Mouse (Mus musculus) midbrain, embryonic 11.5 days (tissue): ENCODE results near the gene Gm20431. TPM values are rescaled to one million over a fixed set of nuclear protein-coding genes. Genes with fewer than 3 reads are reported as not detected.

ENCODE experiments used
- ATAC-seq: fragments of 200-750 bp; cut with Nextera tagmentation; 2 replicates; pipeline ENCODE4 v1.8.0; 2017; ENCODE audit warnings: moderate TSS enrichment, moderate library complexity; ENCODE audit not compliant: low FRiP score
- DNase-seq: peaks from one replicate; pipeline ENCODE4 v3.0.0; 2015; ENCODE audit warnings: low spot score; ENCODE audit errors: missing footprints
- H3K27ac ChIP-seq: fragments of 300-500 bp; sonication (generic); 2 replicates; pipeline ENCODE4 v1.5.1; 2014; ENCODE audit warnings: low read depth, low read length
- H3K27me3 ChIP-seq: fragments of 300-500 bp; sonication (generic); 2 replicates; pipeline ENCODE4 v1.6.1; 2014; ENCODE audit warnings: mild to moderate bottlenecking, low read length, moderate library complexity, mixed read lengths; ENCODE audit not compliant: control insufficient read depth, insufficient read depth
- H3K36me3 ChIP-seq: fragments of 300-500 bp; sonication (generic); 2 replicates; pipeline ENCODE4 v1.6.1; 2014; ENCODE audit warnings: mild to moderate bottlenecking, low read length, moderate library complexity, mixed read lengths; ENCODE audit not compliant: control insufficient read depth, insufficient read depth
- H3K4me1 ChIP-seq: fragments of 300-500 bp; sonication (generic); 2 replicates; pipeline ENCODE4 v1.6.1; 2014; ENCODE audit warnings: low read length; ENCODE audit not compliant: control insufficient read depth, insufficient read depth
- H3K4me2 ChIP-seq: fragments of 300-500 bp; sonication (generic); 2 replicates; pipeline ENCODE4 v1.6.1; 2014; ENCODE audit warnings: mild to moderate bottlenecking, moderate library complexity
- H3K4me3 ChIP-seq: fragments of 300-500 bp; sonication (generic); 2 replicates; pipeline ENCODE4 v1.5.1; 2014; ENCODE audit warnings: low read depth, low read length
- H3K9ac ChIP-seq: fragments of 300-500 bp; sonication (generic); 2 replicates; pipeline ENCODE4 v1.6.1; 2014; ENCODE audit warnings: low read length
- H3K9me3 ChIP-seq: fragments of 300-500 bp; sonication (generic); 2 replicates; pipeline ENCODE4 v1.6.1; 2016; ENCODE audit warnings: low read length; ENCODE audit not compliant: control insufficient read depth
- WGBS: fragments of 180-500 bp; shearing (Covaris S2); extraction: QIAGEN DNeasy Blood & Tissue Kit; methylation state at CpG from one replicate; pipeline ENCODE4 v1.1.7; 2014; 5-methylcytosine and 5-hydroxymethylcytosine counted together
- polyA plus RNA-seq: library from polyadenylated mRNA; unstranded; fragments of >200 nt; fragmentation: Nextera tagmentation; extraction: Ambion mirVana; gene quantifications from 2 replicates; pipeline ENCODE4 v1.2.1, GENCODE M21; 2014

Gm20431 gene
- polyA plus RNA-seq, 1 experiment from 2014 or later, result 5.9 TPM

DNA sequence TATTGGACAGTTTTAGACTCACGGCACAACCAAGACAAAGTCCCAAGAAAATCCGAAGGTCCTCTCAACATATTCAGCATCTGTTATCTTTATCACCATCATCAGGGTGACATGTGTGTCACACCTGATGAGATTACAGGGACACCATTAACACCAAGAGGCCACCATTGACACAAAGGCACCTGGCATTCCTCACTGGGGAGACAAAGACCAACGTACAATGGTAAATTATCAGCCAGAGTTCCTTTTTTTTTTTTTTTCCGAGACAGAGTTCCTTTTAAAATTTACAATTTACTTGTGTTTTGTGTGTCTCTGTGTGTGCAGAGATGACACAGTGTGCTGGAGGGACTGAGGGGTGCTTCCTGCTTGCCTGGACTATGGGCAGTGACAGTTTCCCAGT is 8.1 kb upstream of the Gm20431 start:
- H3K4me3 ChIP-seq, result no peak overlapping the region
- DNase-seq (no peak), ATAC-seq (no peak)
- no peaks in the 10 kb centered on the region for H3K27me3 ChIP-seq
- no peak overlapping the region for H3K4me2 ChIP-seq
- no peak overlapping the region for H3K27ac ChIP-seq
- no peaks in the 10 kb centered on the region for H3K4me1 ChIP-seq
- no peak overlapping the region for H3K9ac ChIP-seq
- no peaks in the 10 kb centered on the region for H3K9me3 ChIP-seq
- no peaks in the 10 kb centered on the region for H3K36me3 ChIP-seq
- WGBS, result 75% methylated on average over 4 of the region's 4 CpGs

DNA sequence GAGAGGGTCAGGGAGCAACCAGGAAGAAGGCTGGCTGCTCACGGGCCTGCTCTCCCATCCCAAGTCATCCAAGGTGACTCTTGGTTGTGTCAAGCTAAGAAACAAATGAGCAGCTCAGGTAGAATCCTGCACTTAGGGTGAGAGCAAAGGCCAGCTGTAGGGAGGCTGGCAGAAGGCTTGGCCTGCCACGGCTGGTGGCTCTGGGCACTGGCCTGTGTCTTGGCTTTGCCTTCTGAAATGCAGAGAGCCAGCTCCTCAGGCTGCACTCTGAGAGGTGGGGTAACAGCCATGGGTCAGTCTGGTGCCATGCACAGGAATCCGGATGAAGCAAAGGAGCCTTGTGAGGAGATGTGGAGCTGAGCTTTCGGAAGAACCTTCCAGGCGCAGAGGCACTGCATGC is 7.1 kb upstream of the Gm20431 start:
- Histone ChIP-seq H3K36me3 (no peaks in the 10 kb centered on the region), H3K4me2 (no peak overlapping the region), H3K9ac (no peak overlapping the region), H3K27me3 (no peaks in the 10 kb centered on the region), H3K4me3 (no peak overlapping the region), H3K4me1 (no peaks in the 10 kb centered on the region), H3K9me3 (no peaks in the 10 kb centered on the region), H3K27ac (no peak overlapping the region)
- DNase-seq (no peak), ATAC-seq (no peak)
- 90% methylated on average over 5 of the region's 5 CpGs for WGBS

DNA sequence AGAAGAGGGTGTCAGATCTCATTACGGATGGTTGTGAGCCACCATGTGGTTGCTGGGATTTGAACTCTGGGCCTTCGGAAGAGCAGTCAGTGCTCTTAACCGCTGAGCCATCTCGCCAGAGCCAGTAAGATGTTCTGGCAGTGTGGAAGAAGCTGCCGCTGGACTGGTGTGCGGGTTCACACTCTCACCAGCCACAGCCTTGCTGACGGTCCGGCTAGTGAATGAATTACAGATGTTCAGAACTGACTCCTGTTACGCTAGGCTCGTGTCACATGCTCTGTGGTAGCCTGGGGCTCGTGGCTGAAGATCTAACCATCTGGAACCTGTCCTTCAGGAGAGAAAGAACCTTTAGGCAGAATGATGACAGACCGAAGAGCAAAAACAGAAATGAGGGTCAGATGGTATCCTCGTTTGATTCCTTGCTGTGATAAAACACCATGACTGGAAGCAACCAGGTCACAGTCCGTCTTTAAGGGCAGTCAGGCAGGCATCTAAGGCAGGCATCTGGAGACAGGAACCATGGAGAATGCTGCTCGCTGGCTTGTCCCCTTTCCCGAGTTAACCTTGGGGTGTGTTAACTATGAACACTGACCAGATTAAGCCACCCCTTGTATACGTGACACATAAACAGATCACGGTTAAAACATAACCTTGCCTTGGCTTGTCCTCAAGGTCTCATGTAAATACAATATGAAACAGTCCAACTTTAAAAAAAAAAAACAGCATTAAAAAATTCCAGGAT is 4.8 kb upstream of the Gm20431 start:
- no peaks in the 10 kb centered on the region for H3K36me3 ChIP-seq
- DNase-seq, result no peak
- H3K27ac ChIP-seq, result no peak overlapping the region
- H3K9ac ChIP-seq, result no peak overlapping the region
- no peak overlapping the region for H3K4me3 ChIP-seq
- no peak for ATAC-seq
- H3K4me2 ChIP-seq, result no peak overlapping the region
- 88% methylated on average over 18 of the region's 18 CpGs for WGBS
- peaks cover 3% of the 10 kb centered on the region; the same call in 1 of the 2 replicates for H3K4me1 ChIP-seq
- peaks cover 7% of the 10 kb centered on the region for H3K27me3 ChIP-seq
- H3K9me3 ChIP-seq, result no peaks in the 10 kb centered on the region

DNA sequence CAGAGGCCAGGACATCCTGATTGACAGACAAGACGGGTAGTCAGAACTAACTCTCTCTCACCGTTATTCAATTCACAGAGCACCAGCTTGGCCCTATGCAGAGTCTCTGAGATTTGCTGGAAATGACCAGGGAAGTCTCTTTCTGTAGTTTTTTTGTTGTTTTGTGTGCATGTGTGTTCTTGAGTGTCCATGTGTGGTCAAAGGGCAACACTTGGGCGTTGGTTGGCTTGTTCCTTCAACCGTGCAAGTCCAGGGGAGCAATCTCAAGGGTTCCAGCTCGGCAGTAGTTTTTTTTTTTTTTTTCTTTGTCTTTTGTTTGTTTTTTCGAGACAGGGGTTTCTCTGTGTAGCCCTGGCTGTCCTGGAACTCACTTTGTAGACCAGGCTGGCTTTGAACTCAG is 1.4 kb upstream of the Gm20431 start:
- H3K4me3 ChIP-seq, result no peak overlapping the region
- no peak overlapping the region for H3K4me2 ChIP-seq
- 50% methylated on average over 6 of the region's 6 CpGs for WGBS
- ATAC-seq (no peak), DNase-seq (no peak)
- H3K9me3 ChIP-seq, result no peaks in the 10 kb centered on the region
- H3K36me3 ChIP-seq, result no peaks in the 10 kb centered on the region
- no peak overlapping the region for H3K27ac ChIP-seq
- peaks cover 7% of the 10 kb centered on the region for H3K27me3 ChIP-seq
- no peak overlapping the region for H3K9ac ChIP-seq
- H3K4me1 ChIP-seq, result peaks cover 16% of the 10 kb centered on the region

DNA sequence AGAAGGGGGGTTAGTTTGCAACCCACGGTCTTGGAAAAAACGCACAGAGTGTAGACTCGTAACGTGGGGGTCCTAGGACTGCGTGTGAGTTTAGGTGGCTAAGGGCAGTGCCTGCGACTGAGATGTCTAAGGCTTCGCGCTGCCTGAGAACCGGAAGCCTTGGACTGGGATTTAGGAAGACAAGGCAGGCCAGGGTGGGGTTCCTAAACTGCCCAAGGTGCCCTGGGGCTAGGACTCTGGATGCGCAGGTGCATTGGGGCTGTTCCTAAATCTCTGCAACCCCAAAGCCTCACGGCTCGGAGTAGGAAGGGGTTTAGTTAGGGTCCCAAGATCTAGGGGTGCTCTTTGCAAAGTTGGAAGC is 705 bp downstream of the Gm20431 start:
- DNase-seq, result peak; percentile 93
- no peaks in the 10 kb centered on the region for H3K36me3 ChIP-seq
- H3K4me3 ChIP-seq, result peak overlapping the region; percentile 70
- peak overlapping the region; percentile 98 for H3K4me2 ChIP-seq
- no peak overlapping the region for H3K27ac ChIP-seq
- H3K27me3 ChIP-seq, result peaks cover 7% of the 10 kb centered on the region
- peaks cover 16% of the 10 kb centered on the region for H3K4me1 ChIP-seq
- 1% methylated on average over 12 of the region's 12 CpGs for WGBS
- no peaks in the 10 kb centered on the region for H3K9me3 ChIP-seq
- no peak for ATAC-seq
- H3K9ac ChIP-seq, result peak overlapping the region; percentile 80

DNA sequence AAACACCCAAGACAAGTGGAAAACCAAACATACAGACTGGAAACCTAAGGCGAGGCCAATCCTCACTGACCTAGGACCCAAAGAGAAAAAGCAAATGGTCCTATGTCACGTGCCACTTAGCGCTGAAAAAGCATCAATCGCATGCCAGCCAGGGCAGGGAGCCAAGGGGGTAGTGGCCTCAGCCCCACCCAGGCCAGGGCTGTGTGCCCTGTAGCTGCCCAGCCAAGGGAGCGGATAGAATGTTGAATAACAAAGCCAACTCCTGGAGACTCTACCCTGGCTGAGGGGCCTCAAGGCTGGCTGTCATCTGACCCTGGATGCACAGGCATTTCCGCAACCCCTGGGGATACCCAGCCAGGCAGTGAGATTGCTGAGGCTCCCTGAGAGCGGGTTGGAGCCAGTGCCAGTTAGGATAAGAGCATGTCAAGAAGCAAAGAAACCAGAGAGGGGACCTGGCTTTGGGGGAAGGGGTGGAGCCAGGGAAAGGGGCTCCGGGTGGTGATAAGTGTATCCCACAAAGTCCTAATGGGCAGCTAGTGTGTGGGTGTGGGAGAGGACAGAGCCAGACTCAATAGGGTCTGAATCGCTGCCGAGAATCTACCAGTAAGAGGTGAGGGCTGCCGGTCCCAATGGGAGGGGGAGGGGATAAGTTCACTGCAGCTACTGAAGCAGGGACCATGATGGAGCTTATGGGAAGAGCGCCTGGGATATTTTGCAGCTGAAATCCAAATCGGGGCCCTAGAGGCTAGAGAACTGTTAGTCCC is 1.3 kb downstream of the Gm20431 start:
- 26% methylated on average over 13 of the region's 13 CpGs for WGBS
- ATAC-seq, result no peak
- DNase-seq, result no peak

DNA sequence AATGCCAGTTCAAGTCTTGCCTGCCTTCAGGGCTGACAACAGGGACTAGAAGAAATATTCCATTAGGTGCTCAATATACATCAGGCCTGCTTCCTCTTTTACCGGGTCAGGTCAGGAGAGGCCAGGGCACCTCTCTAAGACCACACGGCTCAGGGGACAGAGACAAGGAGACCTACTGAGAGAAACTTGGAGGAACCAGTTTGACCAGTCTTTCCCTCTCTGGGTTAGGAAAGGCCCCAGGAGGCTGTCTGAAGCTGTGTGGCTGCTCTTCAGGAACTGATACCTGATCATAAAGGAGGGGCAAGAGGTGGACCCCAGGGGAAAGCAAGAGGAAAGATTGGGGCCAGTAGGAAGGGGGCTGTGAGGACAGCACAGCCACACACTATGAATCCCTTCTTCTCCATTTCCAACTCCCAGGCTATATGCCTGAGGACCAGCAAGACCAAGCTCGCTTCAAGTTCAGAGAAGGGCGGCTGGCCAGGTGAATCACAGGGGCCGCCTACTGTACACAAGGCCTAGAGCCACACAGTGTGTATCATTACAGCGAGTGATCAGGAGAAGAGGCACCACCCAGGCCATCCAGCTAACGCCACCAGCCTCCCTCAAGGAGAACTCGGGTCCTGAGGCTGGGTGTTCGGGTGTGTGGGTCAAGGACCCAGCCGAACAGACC is 2.0 kb downstream of the Gm20431 start:
- H3K9me3 ChIP-seq, result no peaks in the 10 kb centered on the region
- no peak overlapping the region for H3K9ac ChIP-seq
- peaks cover 16% of the 10 kb centered on the region for H3K4me1 ChIP-seq
- peaks cover 7% of the 10 kb centered on the region for H3K27me3 ChIP-seq
- H3K27ac ChIP-seq, result no peak overlapping the region
- WGBS, result 84% methylated on average over 10 of the region's 10 CpGs
- no peak overlapping the region for H3K4me2 ChIP-seq
- H3K36me3 ChIP-seq, result no peaks in the 10 kb centered on the region; the same call in 1 of the 2 replicates
- no peak overlapping the region for H3K4me3 ChIP-seq
- ATAC-seq, result no peak
- DNase-seq, result no peak

More for the DNA sequence above, 1.3 kb downstream of the Gm20431 start:
- H3K9me3 ChIP-seq, result no peaks in the 10 kb centered on the region
- H3K4me1 ChIP-seq, result peaks cover 16% of the 10 kb centered on the region
- H3K27ac ChIP-seq, result no peak overlapping the region
- no peaks in the 10 kb centered on the region; the same call in 1 of the 2 replicates for H3K36me3 ChIP-seq
- H3K27me3 ChIP-seq, result peaks cover 7% of the 10 kb centered on the region
- H3K9ac ChIP-seq, result peak overlapping the region; percentile 80
- H3K4me3 ChIP-seq, result peak overlapping the region; percentile 70
- peak overlapping the region; percentile 98 for H3K4me2 ChIP-seq

DNA sequence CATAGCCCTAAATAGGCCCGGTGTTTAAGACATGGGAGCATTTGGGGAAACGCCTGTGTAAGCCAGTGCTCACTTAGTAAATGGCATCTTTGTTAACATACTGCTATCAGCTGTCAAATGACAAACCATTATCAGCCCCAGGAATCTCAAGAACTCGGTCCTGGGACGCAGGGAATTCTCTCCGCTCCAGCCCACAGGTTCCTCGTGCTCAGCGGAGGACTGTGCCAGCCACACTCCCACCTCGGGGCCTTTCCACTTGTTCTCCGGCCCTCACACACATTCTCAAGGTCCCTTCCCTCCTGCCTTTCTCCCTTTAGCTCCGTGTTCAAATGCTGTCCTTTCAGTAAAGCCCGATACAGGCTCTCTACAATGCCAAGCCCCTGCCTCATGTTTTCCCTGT is 2.6 kb downstream of the Gm20431 start:
- WGBS, result 85% methylated on average over 11 of the region's 11 CpGs
- no peak overlapping the region for H3K4me2 ChIP-seq
- H3K9ac ChIP-seq, result no peak overlapping the region
- ATAC-seq (no peak), DNase-seq (no peak)
- H3K36me3 ChIP-seq, result peaks cover 3% of the 10 kb centered on the region; the same call in 1 of the 2 replicates
- no peaks in the 10 kb centered on the region for H3K9me3 ChIP-seq
- H3K4me1 ChIP-seq, result peaks cover 16% of the 10 kb centered on the region
- peaks cover 7% of the 10 kb centered on the region for H3K27me3 ChIP-seq
- H3K27ac ChIP-seq, result no peak overlapping the region
- H3K4me3 ChIP-seq, result no peak overlapping the region

DNA sequence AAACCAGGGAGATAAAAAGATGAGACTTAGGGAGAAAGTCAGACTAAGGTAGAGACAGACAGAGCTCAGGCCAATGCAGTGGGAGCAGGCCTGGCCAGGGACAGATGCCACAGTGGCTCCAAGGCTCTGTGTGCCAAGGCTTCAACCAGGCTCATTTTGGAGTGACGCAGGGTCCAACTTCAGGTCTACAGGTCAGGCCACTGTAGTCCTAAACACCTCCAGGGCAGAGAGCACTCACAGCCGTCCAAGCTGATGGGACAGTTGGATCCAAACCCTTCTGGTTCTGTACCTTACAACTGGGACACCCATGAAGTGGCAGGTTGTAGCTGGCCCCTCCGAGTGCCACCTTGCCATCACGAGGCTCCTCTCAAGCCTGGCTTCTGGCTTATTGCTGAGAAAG is 3.3 kb downstream of the Gm20431 start:
- no peak overlapping the region for H3K27ac ChIP-seq
- DNase-seq (no peak), ATAC-seq (no peak)
- H3K36me3 ChIP-seq, result peaks cover 3% of the 10 kb centered on the region; the same call in 1 of the 2 replicates
- no peaks in the 10 kb centered on the region for H3K9me3 ChIP-seq
- peaks cover 7% of the 10 kb centered on the region for H3K27me3 ChIP-seq
- 88% methylated on average over 4 of the region's 4 CpGs for WGBS
- H3K4me2 ChIP-seq, result no peak overlapping the region
- peaks cover 16% of the 10 kb centered on the region for H3K4me1 ChIP-seq
- H3K4me3 ChIP-seq, result no peak overlapping the region
- no peak overlapping the region for H3K9ac ChIP-seq
